Mouse (Mus musculus) layer of hippocampus, adult 2 months (tissue): ENCODE measurements around the gene Zbtb11. TPM values are rescaled to one million over a fixed set of nuclear protein-coding genes. Genes with fewer than 3 reads are reported as not detected.
A peak's percentile ranks its signal among the peaks of the same experiment; 100 is the strongest.
"Not testable (repeated sequence)": the region's sequence is repeated elsewhere in the genome, so short reads cannot be mapped to it uniquely, and the experiment has no call there.

Experiments
- DNase-seq, 2 experiments: peaks; one replicate each; pipeline ENCODE4 v3.0.0; 2022; ENCODE audit warnings: low spot score in 2 of 2
- H3K27ac ChIP-seq: fragments of 200-600 bp; 2 replicates; pipeline ENCODE4 v1.8.1; 2022
- H3K4me3 ChIP-seq: fragments of 200-600 bp; 2 replicates; pipeline ENCODE4 v1.8.1; 2022; ENCODE audit warnings: mild to moderate bottlenecking
- CTCF ChIP-seq: fragments of 200-600 bp; conservative IDR thresholded peaks from 2 replicates; pipeline ENCODE4 v1.8.1; 2022; ENCODE audit warnings: antibody characterized with exemption, mild to moderate bottlenecking, moderate library complexity
- total RNA-seq, 2 experiments: library from RNA; stranded (reverse); gene quantifications; 2 replicates each; pipeline ENCODE4 v1.2.3; 2021

Zbtb11 gene
- total RNA-seq, 2 experiments from 2014 or later = 49.6 to 52.3 TPM

DNA sequence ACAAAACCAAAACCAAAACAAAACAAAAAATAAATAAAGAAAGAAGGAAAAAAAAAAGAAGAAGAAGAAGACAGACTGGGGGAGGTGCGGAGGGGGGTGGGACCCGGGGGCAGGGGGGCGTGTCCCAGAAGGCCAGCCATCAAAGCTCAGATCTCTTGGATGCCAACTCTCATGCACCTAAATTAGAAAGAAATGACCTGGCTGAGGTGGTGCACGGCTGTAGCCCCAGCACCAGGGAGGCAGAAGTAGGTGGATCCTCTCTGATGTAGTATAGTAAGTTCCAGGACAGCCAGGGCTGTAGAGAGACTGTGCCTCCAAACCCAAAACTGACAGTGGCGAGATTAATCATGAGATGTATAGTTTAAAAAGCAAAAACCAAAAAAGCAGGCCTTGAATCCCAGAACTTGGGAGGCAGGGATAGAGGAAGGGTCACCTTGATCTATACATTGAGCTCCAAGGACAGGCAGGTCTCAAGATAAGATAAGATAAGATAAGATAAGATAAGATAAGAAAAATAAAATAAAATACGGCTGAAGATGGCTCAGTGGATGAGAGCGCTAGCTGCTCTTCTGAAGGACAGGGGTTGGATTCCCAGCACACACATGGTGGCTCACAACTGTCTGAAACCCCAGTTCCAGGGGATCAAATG, 21.9 kb upstream of the Zbtb11 start:
- DNase-seq = no peak

DNA sequence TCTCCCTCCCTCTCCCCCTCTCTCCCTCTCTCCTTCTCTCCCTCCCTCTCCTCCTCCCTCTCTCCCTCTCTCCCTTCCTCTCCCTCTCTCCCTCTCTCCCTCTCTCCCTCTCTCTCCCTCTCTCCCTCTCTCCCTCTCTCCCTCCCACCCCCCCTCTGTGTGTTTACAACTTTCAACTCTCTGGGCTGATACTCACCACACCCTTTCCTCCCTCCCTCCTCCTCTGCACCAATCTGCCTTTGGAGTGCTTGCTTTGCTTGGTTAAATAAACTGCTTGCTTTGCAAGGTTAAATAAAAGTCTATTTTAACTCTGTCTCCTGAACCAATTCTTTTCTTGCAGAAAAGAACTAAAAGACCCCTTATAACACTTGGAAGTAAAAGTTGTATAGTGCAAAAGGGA, 20.9 kb upstream of the Zbtb11 start:
- no peak for DNase-seq

More for the DNA sequence above, 21.9 kb upstream of the Zbtb11 start:
- TF ChIP-seq CTCF = no peak
- Histone ChIP-seq H3K4me3 (no peak overlapping the region), H3K27ac (no peak overlapping the region)

DNA sequence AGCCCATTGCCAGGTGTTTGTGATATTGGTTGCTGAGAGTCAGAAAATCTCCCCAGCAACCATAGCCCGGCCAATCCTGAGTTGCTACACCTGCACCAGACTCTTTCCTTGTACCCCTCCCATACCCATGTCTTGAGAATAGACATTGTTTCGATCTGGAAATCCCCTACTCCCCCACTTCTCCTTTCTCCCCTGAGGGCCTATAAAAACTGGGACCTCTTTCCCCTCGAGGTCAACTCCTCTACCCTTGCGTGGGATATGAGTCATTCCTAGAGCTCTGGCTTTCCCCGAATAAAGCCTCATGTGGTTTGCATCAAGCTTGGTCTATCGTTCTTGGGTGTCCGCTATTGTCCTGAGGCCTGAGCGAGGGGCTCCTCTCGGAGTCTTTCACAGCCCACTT, 19.5 kb upstream of the Zbtb11 start:
- not testable (repeated sequence) for DNase-seq, H3K4me3 ChIP-seq, H3K27ac ChIP-seq

More for the DNA sequence above, 20.9 kb upstream of the Zbtb11 start:
- Histone ChIP-seq H3K27ac (no peak overlapping the region), H3K4me3 (no peak overlapping the region)
- no peak for TF ChIP-seq CTCF

DNA sequence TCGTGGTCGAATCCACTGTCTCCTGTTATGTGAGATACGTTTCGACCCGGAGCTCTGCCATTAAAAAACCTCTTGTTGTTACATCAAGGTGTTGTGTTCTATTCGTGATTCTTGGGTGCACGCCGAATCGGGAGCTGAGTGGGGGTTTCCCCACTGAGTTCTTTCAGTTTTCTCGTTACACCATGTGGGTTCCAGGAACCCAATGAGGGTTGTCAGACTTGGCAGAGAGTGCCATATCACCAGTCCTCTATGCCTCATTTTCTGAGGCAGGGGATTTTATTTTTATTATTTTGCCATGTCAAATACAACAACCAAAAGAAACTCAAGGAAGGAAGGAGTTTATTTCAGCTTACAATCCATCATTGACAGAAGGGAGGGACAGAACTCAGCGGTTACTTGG, 10.6 kb upstream of the Zbtb11 start:
- not testable (repeated sequence) for H3K4me3 ChIP-seq, DNase-seq
- H3K27ac ChIP-seq = peak overlapping the region; percentile 82

DNA sequence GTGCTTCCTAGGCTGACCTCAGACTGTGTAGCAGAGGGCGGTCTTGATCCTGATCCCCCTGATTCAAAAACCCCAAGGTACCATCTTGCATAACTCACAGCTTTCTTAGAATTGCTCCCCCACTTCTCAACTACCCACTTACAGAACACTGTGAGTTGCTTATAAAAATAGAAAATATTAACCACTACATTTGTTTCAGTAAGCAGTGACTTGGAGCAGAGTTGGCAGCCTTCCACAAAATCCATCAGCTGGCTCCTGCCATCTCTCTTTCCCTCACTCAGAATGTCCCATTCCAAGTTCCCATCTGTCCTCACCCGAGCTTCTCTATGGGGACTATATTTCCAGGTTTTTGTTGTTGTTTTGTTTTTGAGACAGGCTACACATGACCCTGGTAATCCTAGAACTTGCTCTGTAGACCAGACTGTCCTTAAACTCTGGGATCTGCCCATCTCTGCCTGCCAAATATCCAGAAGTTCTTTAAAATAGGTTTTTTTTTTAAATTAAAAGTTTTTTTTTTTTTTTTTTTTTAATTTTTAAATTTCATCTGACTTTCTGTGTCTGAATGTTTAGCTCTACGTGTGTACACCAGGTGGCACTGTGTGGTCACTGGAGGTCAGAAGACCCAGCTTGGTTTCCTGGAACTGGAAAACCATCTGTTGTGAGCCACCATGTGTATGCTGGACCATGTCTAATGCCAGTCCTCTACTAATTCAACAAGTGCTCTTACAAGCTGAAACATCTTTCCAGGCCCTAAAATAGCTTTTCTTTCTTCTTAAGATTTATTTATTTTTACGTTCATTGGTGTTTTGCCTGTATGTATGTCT, 9.3 kb upstream of the Zbtb11 start:
- H3K4me3 ChIP-seq = no peak overlapping the region
- H3K27ac ChIP-seq = peak overlapping the region; percentile 82
- peak; percentile 66 for TF ChIP-seq CTCF
- DNase-seq = peak; percentile 58 to 79

DNA sequence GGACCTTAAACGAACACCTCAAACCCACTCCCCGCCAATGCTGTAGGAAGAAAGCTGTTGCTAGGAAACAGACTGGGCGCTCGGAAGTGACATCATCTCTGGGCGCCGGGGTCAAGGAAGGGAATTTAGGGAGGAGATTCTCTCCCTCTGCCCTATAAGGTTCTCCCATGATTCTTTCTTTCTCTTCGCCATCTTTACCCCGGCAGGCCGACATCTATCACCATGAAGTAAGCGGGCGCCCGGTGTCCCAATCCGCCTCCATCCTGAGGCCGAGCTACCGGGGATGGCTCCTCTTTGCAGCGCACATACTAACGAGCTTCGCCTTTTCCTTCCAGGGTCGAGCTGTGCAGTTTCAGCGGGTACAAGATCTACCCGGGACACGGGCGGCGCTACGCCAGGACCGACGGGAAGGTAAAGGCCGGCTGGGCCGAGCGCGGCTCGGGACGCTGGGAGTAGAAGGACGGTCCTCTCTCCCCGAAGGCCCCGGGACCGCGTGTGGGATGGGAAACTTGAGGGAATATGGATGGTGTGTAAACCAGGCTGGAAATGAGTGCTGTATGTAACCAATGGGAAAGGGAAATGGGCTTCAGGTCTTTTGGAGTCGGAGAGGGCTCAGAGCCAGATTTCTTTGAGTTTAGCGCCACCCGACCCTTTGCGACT, 7.3 kb upstream of the Zbtb11 start, which contains the start of gene Rpl24:
Gene Rpl24 (plus strand): TSS at position 64 of the 660 bp plus-strand sequence.
- no peak for TF ChIP-seq CTCF
- DNase-seq = peak; percentile 95 to 98
- Histone ChIP-seq H3K4me3 (peak within 1 kb of the TSS; percentile 84), H3K27ac (peak within 1 kb of the TSS; percentile 84)

DNA sequence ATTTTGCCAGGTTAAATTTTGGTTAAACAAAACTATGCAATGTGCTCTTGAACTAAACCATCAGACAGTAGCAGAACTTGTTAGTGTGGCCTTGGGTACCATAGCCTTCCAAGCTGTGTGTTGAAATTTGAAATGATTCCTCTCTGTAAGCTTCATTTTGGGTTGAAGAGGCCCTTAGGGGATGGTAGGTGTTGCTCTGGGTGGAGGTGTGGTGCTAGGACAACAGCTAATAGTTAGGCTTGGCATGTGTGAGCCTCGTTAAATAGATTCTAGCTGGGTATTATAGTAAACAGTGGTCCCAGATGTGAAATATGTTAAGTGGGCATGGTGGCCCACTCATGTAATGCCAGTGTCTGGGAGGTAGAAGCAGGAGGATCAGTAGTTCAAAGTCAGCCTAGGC, 6.5 kb upstream of the Zbtb11 start:
- no peak for DNase-seq
- peak overlapping the region; percentile 84 for H3K27ac ChIP-seq
- peak overlapping the region; percentile 84 for H3K4me3 ChIP-seq
- no peak for TF ChIP-seq CTCF

DNA sequence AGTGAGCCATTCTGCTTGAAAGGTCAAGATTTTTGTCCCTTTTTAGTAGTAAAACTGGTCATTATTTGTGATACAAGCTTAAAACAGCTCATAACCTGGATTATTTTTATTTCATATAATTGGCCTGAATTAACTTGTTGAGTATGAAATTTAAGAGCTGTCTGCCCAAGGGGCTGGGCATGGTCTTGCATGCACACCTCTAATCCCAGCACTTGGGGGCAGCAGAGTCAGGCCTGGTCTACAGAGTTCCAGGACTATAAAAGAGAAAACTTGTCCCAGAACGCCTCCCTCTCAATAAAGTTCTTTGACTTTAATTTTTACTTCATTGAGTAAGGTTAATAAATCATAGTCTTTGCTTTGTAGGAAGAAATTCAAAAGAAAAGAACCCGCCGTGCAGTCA, 4.5 kb upstream of the Zbtb11 start:
- no peak for DNase-seq
- no peak overlapping the region for H3K4me3 ChIP-seq
- H3K27ac ChIP-seq = no peak overlapping the region
- TF ChIP-seq CTCF = peak; percentile 82

DNA sequence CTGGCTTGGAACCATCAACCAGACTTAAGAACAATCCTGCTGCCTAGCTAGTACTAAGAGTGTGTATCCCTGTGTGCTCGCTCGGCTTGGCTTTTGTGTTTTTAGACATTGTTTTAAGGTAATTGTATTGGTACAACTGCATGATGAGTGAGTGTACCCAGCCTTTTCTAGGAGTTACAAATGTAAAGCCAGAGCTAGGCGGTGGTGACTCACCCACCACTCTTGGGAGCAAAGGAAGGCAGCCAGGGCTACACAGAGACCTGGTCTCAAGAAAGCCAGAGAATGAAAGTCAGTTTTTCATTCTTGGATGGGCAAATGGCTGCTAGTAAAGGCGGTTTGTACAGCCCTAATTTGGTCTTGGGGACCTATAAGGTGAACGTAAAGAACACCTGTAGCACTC, 3.3 kb upstream of the Zbtb11 start:
- no peak overlapping the region for H3K4me3 ChIP-seq
- DNase-seq = no peak
- TF ChIP-seq CTCF = no peak
- no peak overlapping the region for H3K27ac ChIP-seq

DNA sequence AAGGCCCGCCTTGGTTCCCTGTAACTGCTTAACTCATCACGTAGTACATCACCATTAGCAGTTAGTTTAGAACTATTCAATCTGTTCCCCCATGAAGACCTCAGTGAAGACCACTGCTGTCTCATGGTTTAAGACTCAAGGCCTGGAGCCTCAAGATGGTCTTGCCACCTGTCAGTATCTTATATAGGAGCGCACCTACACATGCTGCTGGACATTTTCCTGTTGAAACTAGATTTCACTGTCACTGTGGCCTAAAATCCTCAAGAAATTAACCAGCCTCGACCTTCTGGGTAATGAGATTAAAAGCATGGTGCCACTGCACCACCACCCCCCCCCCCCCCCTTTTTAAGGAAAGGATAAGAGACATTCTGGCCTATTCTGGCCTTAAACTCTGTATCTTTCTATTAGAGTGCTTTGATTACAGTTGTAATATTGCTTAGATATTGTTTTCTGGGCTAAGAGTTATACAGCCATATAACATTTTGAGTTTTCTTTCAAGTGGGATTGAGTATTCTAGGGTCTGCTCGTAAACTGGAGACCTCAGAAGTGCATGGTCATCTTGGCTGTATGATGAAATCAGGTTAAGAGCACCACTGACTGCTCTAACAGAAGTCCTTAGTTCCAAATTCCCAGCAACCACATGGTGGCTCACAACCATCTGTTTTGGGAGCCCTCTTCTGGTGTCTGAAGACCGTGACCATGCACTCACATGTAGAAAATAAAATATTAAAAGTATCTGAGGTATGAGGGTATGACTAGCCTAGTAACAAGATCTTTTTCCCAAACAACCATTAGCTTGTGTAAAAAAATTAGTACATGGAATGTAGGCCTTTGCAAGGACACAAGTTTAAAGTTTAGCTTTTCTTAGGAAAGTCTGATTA, 1.7 kb upstream of the Zbtb11 start:
- no peak for DNase-seq
- H3K27ac ChIP-seq = no peak overlapping the region
- TF ChIP-seq CTCF = 0 out of 2 replicates have a peak, but pooled peaks have one; percentile 16
- no peak overlapping the region for H3K4me3 ChIP-seq

DNA sequence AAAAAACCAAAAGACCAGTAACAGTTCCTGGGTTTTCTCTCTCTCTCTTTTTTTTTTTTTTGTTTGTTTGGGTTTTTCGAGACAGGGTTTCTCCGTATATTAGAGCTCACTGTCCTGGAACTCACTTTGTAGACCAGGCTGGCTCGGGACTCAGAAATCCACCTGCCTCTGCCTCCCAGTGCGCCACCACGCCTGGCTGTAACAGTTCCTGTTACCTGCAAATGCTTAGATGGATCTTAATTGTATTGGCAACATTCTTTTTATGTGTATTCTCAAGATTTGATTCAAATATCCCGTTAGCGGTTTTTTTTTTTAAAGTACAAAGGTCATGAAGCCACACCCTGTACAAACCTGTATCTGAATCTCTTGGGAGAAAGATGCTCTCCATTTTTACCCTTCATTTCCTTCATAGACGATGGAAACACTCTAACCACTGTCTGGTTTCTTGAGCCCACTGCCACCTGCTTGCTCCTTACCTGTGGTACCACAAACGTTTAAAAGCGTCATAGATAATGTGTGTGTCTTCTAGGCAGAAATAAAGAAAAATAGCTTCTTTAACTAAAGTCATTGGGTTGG, 969 bp upstream of the Zbtb11 start:
- Histone ChIP-seq H3K27ac (peak overlapping the region; percentile 95), H3K4me3 (peak overlapping the region; percentile 77)

More for the DNA sequence above, 969 bp upstream of the Zbtb11 start:
- no peak for DNase-seq
- TF ChIP-seq CTCF = no peak
